In the genomic region with DNA sequence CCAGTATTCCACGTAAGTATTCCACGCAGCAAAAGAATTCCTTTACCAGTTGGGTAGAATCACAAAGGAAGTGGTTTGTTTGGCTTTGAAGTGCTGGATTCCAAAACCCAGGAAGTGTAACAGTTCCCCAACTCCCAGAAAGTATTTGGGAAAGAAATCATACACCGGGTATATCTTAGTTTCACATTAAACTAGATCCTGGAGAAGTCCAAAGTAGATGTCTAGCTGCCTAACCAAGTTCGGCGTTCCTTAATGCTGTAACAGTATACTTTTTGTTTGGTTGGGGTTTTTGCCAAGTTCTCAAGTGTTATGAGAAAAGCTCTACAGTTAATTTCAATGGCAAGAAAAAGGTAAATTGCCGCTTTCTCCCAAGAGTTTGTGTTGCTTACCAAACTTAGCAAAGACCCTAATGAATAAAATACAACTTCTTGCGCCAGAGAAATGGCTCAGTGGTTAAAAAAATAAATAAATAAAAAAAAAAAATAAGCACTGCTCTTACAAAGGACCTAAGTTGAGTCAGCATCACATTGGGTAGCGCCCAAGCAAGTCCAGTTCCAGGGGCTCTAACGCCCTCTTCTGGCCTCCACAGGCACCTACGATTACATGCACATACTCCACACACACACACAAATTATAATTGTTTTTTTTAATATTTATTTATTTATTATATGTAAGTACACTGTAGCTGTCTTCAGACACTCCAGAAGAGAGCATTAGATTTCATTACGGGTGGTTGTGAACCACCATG, we compare ENCODE assay signal across 8 mouse cellular contexts. TPM values are rescaled to one million over a fixed set of nuclear protein-coding genes. Genes with fewer than 3 reads are reported as not detected.
A peak's percentile ranks its signal among the peaks of the same experiment; 100 is the strongest.
DNase-seq lines count a peak whose midpoint lies in the region; ATAC-seq lines count a peak whose summit lies in the region.

No protein-coding gene starts in this region.

- H3K27me3 ChIP-seq in heart, embryonic 14.5 days (ENCODE audit: control insufficient read depth, insufficient read depth, low read length): no peaks in the 10 kb centered on the region
- H3K27me3 ChIP-seq in limb, embryonic 10.5 days (ENCODE audit: low read depth, poor library complexity, severe bottlenecking): no peaks in the 10 kb centered on the region
- no peaks in the 10 kb centered on the region for H3K27me3 ChIP-seq in midbrain, embryonic 13.5 days

- intact Hi-C loops in left cerebral cortex, postnatal 4 days (cut with DNase I): no loop called here
- intact Hi-C loops in left cerebral cortex, postnatal 36 days (cut with DNase I): loop anchor here (5.0 kb wide), 1 partner anchor 274 kb away; no protein-coding TSS in a partner anchor

- H3K36me3 ChIP-seq in heart, embryonic 14.5 days (ENCODE audit: control insufficient read depth, insufficient read depth, low read length): peaks cover 28% of the 10 kb centered on the region
- peaks cover 35% of the 10 kb centered on the region for H3K36me3 ChIP-seq in limb, embryonic 10.5 days
- peaks cover 17% of the 10 kb centered on the region for H3K36me3 ChIP-seq in midbrain, embryonic 13.5 days

- peak overlapping the region; percentile 88 for H3K9ac ChIP-seq in heart, embryonic 14.5 days (ENCODE audit: low read length)
- peak overlapping the region; percentile 96 for H3K9ac ChIP-seq in midbrain, embryonic 13.5 days (replicated peaks)

- 42% methylated on average over 11 of the region's 11 CpGs for WGBS in heart, embryonic 14.5 days
- WGBS in limb, embryonic 10.5 days: 51% methylated on average over 11 of the region's 11 CpGs
- WGBS in midbrain, embryonic 13.5 days: 51% methylated on average over 11 of the region's 11 CpGs

- H3K4me1 ChIP-seq in heart, embryonic 14.5 days (ENCODE audit: control insufficient read depth in 2 of 2, insufficient read depth in 2 of 2, low read length in 2 of 2): peaks cover 0 to 18% of the 10 kb centered on the region in 2 experiments; a peak in 3 of 4 replicates
- H3K4me1 ChIP-seq in limb, embryonic 10.5 days: peaks cover 18% of the 10 kb centered on the region; the same call in 1 of the 2 replicates
- peaks cover 21% of the 10 kb centered on the region for H3K4me1 ChIP-seq in midbrain, embryonic 13.5 days (replicated peaks)

- no peaks in the 10 kb centered on the region for H3K9me3 ChIP-seq in heart, embryonic 14.5 days (ENCODE audit: control insufficient read depth, low read length)
- H3K9me3 ChIP-seq in limb, embryonic 10.5 days (replicated peaks): no peaks in the 10 kb centered on the region
- H3K9me3 ChIP-seq in midbrain, embryonic 13.5 days: no peaks in the 10 kb centered on the region

- peak overlapping the region; percentile 75 for H3K4me2 ChIP-seq in heart, embryonic 14.5 days (ENCODE audit: low read length)
- peak overlapping the region; percentile 80 for H3K4me2 ChIP-seq in midbrain, embryonic 13.5 days (replicated peaks)

- H3K27ac ChIP-seq in heart, embryonic 14.5 days (replicated peaks in 1 of 2; ENCODE audit: control insufficient read depth in 1 of 2, insufficient read depth in 1 of 2, low read depth in 2 of 2, low read length in 2 of 2): peak overlapping the region; percentile 97 to 98
- H3K27ac ChIP-seq in limb, embryonic 10.5 days: peak overlapping the region; percentile 99
- peak overlapping the region; percentile 96; the same call in 1 of the 2 replicates for H3K27ac ChIP-seq in midbrain, embryonic 13.5 days

- peak; percentile 12 for DNase-seq in left cerebral cortex, postnatal 4 days
- no peak for DNase-seq in left cerebral cortex, postnatal 36 days (ENCODE audit: low spot score in 2 of 2)
- DNase-seq in c-Kit-positive CD71-positive TER-119-positive erythroid progenitor cells, embryonic 14.5 days (ENCODE audit: low spot score): peak; percentile 67
- no peak for DNase-seq in limb, embryonic 10.5 days (ENCODE audit: low spot score)
- no peak for DNase-seq in left cerebral cortex, adult 9 months (ENCODE audit: low spot score in 2 of 2)
- DNase-seq in right cerebral cortex, postnatal 10 days (ENCODE audit: low spot score in 2 of 2): no peak

- H3K4me3 ChIP-seq in heart, embryonic 14.5 days (ENCODE audit: control insufficient read depth in 1 of 2, insufficient read depth in 1 of 2, low read depth in 1 of 2, low read length in 2 of 2): peak overlapping the region; percentile 79 to 97; a peak in 3 of 4 replicates
- peak overlapping the region; percentile 94 for H3K4me3 ChIP-seq in limb, embryonic 10.5 days
- H3K4me3 ChIP-seq in midbrain, embryonic 13.5 days (replicated peaks): peak overlapping the region; percentile 97

- no peak for ATAC-seq in heart, embryonic 14.5 days (ENCODE audit: insufficient number of reproducible peaks, insufficient read depth, low FRiP score, low read depth)
- no peak for ATAC-seq in midbrain, embryonic 13.5 days

RNA-seq across cellular contexts. Expression of gene Memo1, which starts 0.9 kb away (rescaled TPM):
- total RNA-seq in left cerebral cortex, postnatal 4 days (2021): 10 to 100 TPM; 72.2 to 80.8 TPM
- 10 to 100 TPM; 38.0 to 53.5 TPM for total RNA-seq in left cerebral cortex, postnatal 36 days (2021)
- polyA plus RNA-seq in heart, embryonic 14.5 days (2014; fragmentation: Nextera tagmentation; extraction: Ambion mirVana): 77.4 and 80.7 TPM in 2 replicates
- 94.8 and 96.7 TPM in 2 replicates for polyA plus RNA-seq in limb, embryonic 10.5 days (2016; fragmentation: Nextera tagmentation; extraction: Ambion mirVana)
- polyA plus RNA-seq in midbrain, embryonic 13.5 days (2015; fragmentation: Nextera tagmentation; extraction: Ambion mirVana): 66.3 and 66.7 TPM in 2 replicates

RNA-seq across cellular contexts. Expression of gene Dpy30, which starts 27.5 kb away (rescaled TPM):
- total RNA-seq in left cerebral cortex, postnatal 4 days (2021): 10 to 100 TPM; 73.7 to 74.0 TPM
- total RNA-seq in left cerebral cortex, postnatal 36 days (2021): 10 to 100 TPM; 42.1 to 43.4 TPM
- polyA plus RNA-seq in heart, embryonic 14.5 days (2014; fragmentation: Nextera tagmentation; extraction: Ambion mirVana): 188 and 189 TPM in 2 replicates
- 262 and 302 TPM in 2 replicates for polyA plus RNA-seq in limb, embryonic 10.5 days (2016; fragmentation: Nextera tagmentation; extraction: Ambion mirVana)
- 213 and 220 TPM in 2 replicates for polyA plus RNA-seq in midbrain, embryonic 13.5 days (2015; fragmentation: Nextera tagmentation; extraction: Ambion mirVana)

RNA-seq across cellular contexts. Expression of gene Spast, which starts 42.5 kb away (rescaled TPM):
- 100 to 1,000 TPM; 131 to 141 TPM for total RNA-seq in left cerebral cortex, postnatal 4 days (2021)
- 10 to 100 TPM; 54.2 to 56.3 TPM for total RNA-seq in left cerebral cortex, postnatal 36 days (2021)
- polyA plus RNA-seq in heart, embryonic 14.5 days (2014; fragmentation: Nextera tagmentation; extraction: Ambion mirVana): 20.1 and 21.4 TPM in 2 replicates
- polyA plus RNA-seq in limb, embryonic 10.5 days (2016; fragmentation: Nextera tagmentation; extraction: Ambion mirVana): 17.6 and 19.4 TPM in 2 replicates
- 27.5 and 30.0 TPM in 2 replicates for polyA plus RNA-seq in midbrain, embryonic 13.5 days (2015; fragmentation: Nextera tagmentation; extraction: Ambion mirVana)

Comparison
In these comparisons a context has a peak if more than half of its experiments do, and no peak if none do; other contexts are left out.
1. DNase-seq: peak in left cerebral cortex, postnatal 4 days (single experiment) and c-Kit-positive CD71-positive TER-119-positive erythroid progenitor cells, embryonic 14.5 days (single experiment); none in left cerebral cortex, postnatal 36 days (0 of 2), limb, embryonic 10.5 days (single experiment), left cerebral cortex, adult 9 months (0 of 2) and right cerebral cortex, postnatal 10 days (0 of 2).
2. Peak in every context shown above with its lines, with median percentiles within 50 percentile points of each other: H3K27ac ChIP-seq and H3K4me3 ChIP-seq.